Mouse (Mus musculus) cerebellum, adult 2 months (tissue): Measurements from ENCODE around the gene Fblim1. TPM values are rescaled to one million over a fixed set of nuclear protein-coding genes. Genes with fewer than 3 reads are reported as not detected.

Experiments
- DNase-seq, 2 experiments: peaks; one replicate each; pipeline ENCODE4 v3.0.0; 2021
- H3K27ac ChIP-seq: fragments of 200-500 bp; 2 replicates; pipeline ENCODE4 v1.5.1; 2012; ENCODE audit warnings: low read length, control low read depth, inconsistent platforms; ENCODE audit not compliant: insufficient read depth
- H3K27me3 ChIP-seq: fragments of 200-500 bp; 2 replicates; pipeline ENCODE4 v1.6.1; 2012; ENCODE audit warnings: inconsistent platforms, mild to moderate bottlenecking, low read length, moderate library complexity; ENCODE audit not compliant: control insufficient read depth, insufficient read depth
- H3K4me1 ChIP-seq: fragments of 200-500 bp; 2 replicates; pipeline ENCODE4 v1.6.1; 2011; ENCODE audit warnings: low read length; ENCODE audit not compliant: control insufficient read depth, insufficient read depth
- H3K4me3 ChIP-seq: fragments of 200-500 bp; replicated peaks from 2 replicates; pipeline ENCODE3; 2011; ENCODE audit warnings: mild to moderate bottlenecking, low read depth, low read length, control low read depth; ENCODE audit not compliant: insufficient read depth
- CTCF ChIP-seq: fragments of 200-500 bp; IDR thresholded peaks from 2 replicates; pipeline ENCODE4 v1.5.1; 2011; ENCODE audit warnings: low read depth, mild to moderate bottlenecking, control low read depth, low read length, moderate library complexity, borderline replicate concordance; ENCODE audit not compliant: insufficient read depth
- POLR2A ChIP-seq: fragments of 200-500 bp; IDR thresholded peaks from 2 replicates; pipeline ENCODE4 v1.6.1; 2011; ENCODE audit warnings: low read length, control low read depth, borderline replicate concordance; ENCODE audit not compliant: insufficient read depth
- WGBS: fragments of 180-500 bp; shearing (Covaris S2); methylation state at CpG from one replicate; pipeline ENCODE4 v1.1.7; 2018; 5-methylcytosine and 5-hydroxymethylcytosine counted together
- polyA plus RNA-seq: library from polyadenylated mRNA; depleted of rRNA; stranded (reverse); fragments of >200 nt; gene quantifications from 2 replicates; pipeline ENCODE4 v1.2.3, GENCODE M21; 2012

Gene Fblim1
- polyA plus RNA-seq, 1 experiment, result 2.6 TPM

- Histone ChIP-seq H3K4me3 (no peak overlapping the region), H3K4me1 (no peaks in the 10 kb centered on the region), H3K27ac (no peak overlapping the region), H3K27me3 (peaks cover 2% of the 10 kb centered on the region; the same call in 1 of the 2 replicates)
- TF ChIP-seq CTCF (no peak), POLR2A (no peak)
- 57% methylated on average over 12 of the region's 12 CpGs for WGBS
- no peak for DNase-seq
These were observed 4.6 kb downstream of the Fblim1 start for GRCm38 (mm10) chr4:141601148-141601862.

GRCm38 (mm10) chr4:141600364-141600763, 5.5 kb downstream of the Fblim1 start:
- DNase-seq, result no peak
- 60% methylated on average over 6 of the region's 6 CpGs for WGBS
- TF ChIP-seq CTCF (no peak), POLR2A (no peak)
- Histone ChIP-seq H3K27me3 (peaks cover 2% of the 10 kb centered on the region; the same call in 1 of the 2 replicates), H3K27ac (no peak overlapping the region), H3K4me3 (no peak overlapping the region), H3K4me1 (no peaks in the 10 kb centered on the region)

DNA sequence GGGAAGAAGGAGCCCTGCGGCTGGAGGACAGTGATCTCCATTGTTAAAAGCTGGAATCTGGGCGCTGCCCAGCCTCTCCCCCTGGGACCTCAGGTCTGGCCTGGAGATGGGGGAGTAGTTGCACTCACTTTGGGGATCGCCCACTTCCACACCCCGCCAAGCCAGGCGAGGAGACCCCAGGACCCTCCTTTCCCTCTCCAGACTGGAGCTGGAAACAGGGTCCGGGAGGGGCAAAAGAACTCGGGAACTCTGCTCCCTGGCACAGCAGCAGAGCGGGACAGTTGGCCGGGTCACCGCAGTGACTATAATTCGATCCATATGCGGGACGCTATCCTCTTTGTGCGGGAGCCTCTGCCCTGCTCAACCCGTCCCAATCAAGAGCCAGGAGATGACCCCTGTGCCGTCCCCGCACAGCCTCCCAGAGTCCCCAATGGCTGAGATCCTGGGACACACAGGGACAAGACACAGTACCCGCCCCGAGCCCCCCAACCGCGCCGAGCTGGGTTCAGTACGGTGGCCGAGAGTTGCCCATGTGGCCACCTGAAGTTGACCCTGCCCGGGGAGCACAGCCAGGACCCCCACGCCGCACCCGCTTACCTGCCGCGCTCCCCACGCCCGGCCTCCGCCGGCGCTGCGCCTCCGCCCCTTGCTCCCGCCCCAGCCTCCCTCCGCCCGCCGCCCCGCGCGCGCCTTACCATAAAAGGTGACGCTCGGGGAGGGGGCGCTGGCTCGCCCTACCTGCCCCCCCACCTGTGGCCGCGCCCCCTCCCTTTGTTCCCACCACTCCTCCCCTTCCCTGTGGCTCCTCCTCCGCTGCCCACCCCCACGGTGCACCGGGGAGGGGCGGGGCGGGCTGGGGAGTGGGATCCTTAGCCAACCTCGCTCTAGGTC, 6.4 kb downstream of the Fblim1 start:
- Histone ChIP-seq H3K27me3 (peaks cover 2% of the 10 kb centered on the region; the same call in 1 of the 2 replicates), H3K4me3 (peak overlapping the region; percentile 42), H3K4me1 (no peaks in the 10 kb centered on the region), H3K27ac (no peak overlapping the region)
- no peak for DNase-seq
- WGBS, result 2% methylated on average over 55 of the region's 57 CpGs
- TF ChIP-seq POLR2A, result no peak
- TF ChIP-seq CTCF, result no peak

GRCm38 (mm10) chr4:141598894-141599250, 7.0 kb downstream of the Fblim1 start:
- H3K27ac ChIP-seq, result no peak overlapping the region
- H3K4me3 ChIP-seq, result no peak overlapping the region

GRCm38 (mm10) chr4:141598199-141598893, 7.5 kb downstream of the Fblim1 start:
- TF ChIP-seq CTCF (no peak), POLR2A (no peak)
- H3K27ac ChIP-seq, result no peak overlapping the region
- H3K27me3 ChIP-seq, result peaks cover 2% of the 10 kb centered on the region; the same call in 1 of the 2 replicates
- WGBS, result 14% methylated on average over 19 of the region's 19 CpGs
- no peak for DNase-seq
- H3K4me1 ChIP-seq, result no peaks in the 10 kb centered on the region
- no peak overlapping the region for H3K4me3 ChIP-seq

More at GRCm38 (mm10) chr4:141598894-141599250, 7.0 kb downstream of the Fblim1 start:
- Histone ChIP-seq H3K4me1 (no peaks in the 10 kb centered on the region), H3K27me3 (peaks cover 2% of the 10 kb centered on the region; the same call in 1 of the 2 replicates)
- TF ChIP-seq POLR2A (no peak), CTCF (no peak)
- no peak for DNase-seq
- WGBS, result 13% methylated on average over 9 of the region's 9 CpGs

DNA sequence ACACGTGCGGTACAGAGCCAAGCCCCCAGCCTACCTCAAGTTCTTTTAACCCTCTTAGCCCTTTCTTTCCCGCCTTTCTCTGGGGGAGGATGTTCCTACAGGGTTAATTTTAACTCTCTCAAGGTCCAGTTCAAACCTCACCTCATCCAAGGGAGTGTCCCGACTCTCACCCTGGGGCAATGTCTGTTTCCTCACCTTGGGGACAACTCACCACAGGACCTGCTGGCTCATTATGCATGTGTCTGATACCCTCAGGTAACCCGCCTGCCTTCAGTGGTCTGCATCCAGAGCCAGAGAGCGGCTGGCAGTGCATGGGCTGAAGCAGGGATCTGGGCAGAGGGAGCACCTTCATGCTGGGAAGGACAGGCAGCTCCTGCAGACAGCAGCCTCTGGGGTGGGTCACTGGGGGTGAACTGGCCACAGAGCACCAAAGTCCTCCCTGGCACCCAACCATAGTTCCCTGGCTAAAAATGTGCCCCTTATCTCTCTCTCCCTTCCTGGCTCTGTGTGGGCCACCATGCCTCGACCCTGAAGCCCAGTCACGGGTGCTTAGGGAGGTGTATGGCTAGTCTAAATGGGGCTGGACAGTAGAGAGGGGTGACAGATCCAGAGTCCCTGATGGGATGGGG, 9.1 kb downstream of the Fblim1 start:
- Histone ChIP-seq H3K4me3 (no peak overlapping the region), H3K27ac (no peak overlapping the region), H3K27me3 (peaks cover 2% of the 10 kb centered on the region; the same call in 1 of the 2 replicates), H3K4me1 (no peaks in the 10 kb centered on the region)
- no peak for TF ChIP-seq POLR2A
- WGBS, result 89% methylated on average over 8 of the region's 8 CpGs
- no peak for DNase-seq

- Histone ChIP-seq H3K27me3 (peaks cover 2% of the 10 kb centered on the region; the same call in 1 of the 2 replicates), H3K4me3 (no peak overlapping the region), H3K4me1 (no peaks in the 10 kb centered on the region), H3K27ac (no peak overlapping the region)
- WGBS, result 80% methylated on average over 9 of the region's 9 CpGs
- TF ChIP-seq CTCF, result no peak
- no peak for TF ChIP-seq POLR2A
- no peak for DNase-seq
These were observed 10.2 kb downstream of the Fblim1 start for GRCm38 (mm10) chr4:141595605-141596268.
